Mouse (Mus musculus) olfactory bulb, adult 2 months (tissue): Measurements from ENCODE around the gene Frmpd4.

ENCODE experiments used
- CTCF ChIP-seq: fragments of 200-500 bp; IDR thresholded peaks from 2 replicates; pipeline ENCODE4 v1.5.1; 2012; ENCODE audit warnings: low read depth, mild to moderate bottlenecking, low read length, moderate library complexity; ENCODE audit not compliant: insufficient read depth
- POLR2A ChIP-seq: fragments of 200-500 bp; IDR thresholded peaks from 2 replicates; pipeline ENCODE4 v1.6.1; 2012; ENCODE audit warnings: mild to moderate bottlenecking, low read depth, low read length, moderate library complexity; ENCODE audit not compliant: insufficient read depth

DNA sequence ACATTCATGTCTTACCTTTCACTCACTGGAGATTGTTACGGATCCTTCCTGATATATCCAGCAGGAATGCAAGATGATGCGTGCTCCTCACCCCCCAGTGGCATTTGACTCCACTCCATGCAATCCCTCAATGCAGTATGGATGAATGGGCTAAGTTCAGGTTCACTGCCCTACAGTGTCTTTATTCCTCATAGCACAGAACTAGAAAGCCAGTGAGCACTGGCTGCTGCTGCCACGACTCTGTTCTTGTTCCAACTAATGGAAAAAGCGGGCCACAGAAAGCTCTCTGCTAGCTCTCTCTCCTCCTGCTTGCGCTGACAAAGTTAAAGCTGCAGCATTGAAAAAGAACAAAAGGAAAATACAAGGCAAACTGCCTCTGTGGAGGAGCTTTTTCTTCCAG, 722.2 kb downstream of the Frmpd4 start:
- TF ChIP-seq CTCF (no peak), POLR2A (no peak)
